Mouse (Mus musculus): ENCODE results near the gene Olfr691. TPM values are rescaled to one million over a fixed set of nuclear protein-coding genes. Genes with fewer than 3 reads are reported as not detected.

The Olfr691 gene
- polyA plus RNA-seq (2017; shearing (Covaris generic)): not detected

DNA sequence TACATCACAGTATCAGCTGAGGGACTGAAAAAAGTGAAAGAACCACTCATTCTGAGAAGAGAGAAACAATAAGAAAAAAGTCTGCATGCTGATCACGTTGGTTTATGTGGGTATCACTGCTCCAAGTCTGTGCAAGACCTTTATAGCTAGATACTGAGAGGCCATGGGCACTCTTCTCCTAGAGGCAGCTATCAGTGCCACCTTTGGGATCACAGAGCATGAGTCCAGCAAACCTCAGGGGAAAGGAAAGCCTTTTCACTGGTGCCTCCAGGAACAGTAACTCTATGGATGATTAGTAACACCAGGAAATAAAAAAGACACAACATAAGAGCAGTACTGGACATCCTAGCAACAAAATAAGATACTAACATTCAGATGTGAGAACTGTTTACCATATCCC lies at the start of gene Olfr691:
TSS of gene Olfr691 (minus strand) at position 101 of the 400 bp plus-strand sequence.

GRCm38 (mm10) chr7:105374866-105375265 lies 32.8 kb upstream of the Olfr691 start, which contains the start of gene Gm5901:
Gene Gm5901 (plus strand): TSS chr7:105375038.

GRCm38 (mm10) chr7:105367930-105368329 lies 25.9 kb upstream of the Olfr691 start, which contains the start of gene Olfr692:
Gene Olfr692 (plus strand): TSS chr7:105368230.

DNA sequence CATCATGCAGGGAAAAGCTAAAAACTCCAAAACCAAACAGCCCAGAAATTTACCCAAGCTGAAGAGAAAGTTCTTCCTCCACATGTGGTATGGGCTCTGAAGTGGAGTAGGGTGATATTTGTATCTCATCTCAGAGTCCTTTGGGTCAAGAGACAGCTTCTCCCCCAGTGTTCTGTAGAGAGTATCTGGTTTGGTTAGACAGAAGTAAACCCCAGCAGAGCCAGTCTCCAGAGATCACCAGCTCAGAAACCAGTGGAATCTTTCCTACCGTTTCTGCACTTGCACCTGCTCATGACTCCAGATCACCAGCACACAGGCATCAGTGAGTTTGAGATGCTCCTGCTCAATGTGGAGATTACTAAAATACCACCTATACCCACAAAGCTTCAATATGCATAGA lies 8.1 kb downstream of the Olfr691 start, which contains the start of gene Olfr690:
TSS of gene Olfr690 (minus strand) at position 101 of the 400 bp plus-strand sequence.

GRCm38 (mm10) chr7:105310865-105311264 lies 31.2 kb downstream of the Olfr691 start, which contains the start of gene Olfr689:
Gene Olfr689 (plus strand): TSS chr7:105311165.

DNA sequence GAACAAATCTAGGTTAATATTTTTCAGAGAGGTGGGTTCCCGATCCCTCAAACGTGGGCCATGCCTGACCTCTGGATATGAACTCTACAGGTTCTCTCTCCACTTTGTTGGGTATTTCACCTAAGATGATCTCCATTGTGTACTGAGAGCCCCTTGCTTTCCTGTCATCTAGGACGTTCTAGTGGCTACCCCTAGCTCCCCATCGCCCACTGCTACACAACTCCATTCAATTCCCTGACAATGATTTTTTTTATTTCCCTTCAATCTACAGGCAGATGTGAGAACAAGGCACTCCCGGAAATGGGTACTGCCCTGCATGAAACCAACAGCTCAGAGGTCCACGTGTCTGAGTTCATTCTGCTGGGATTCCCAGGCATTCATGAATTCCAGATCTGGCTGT lies 54.3 kb downstream of the Olfr691 start, which contains the start of gene Olfr688:
TSS of gene Olfr688 (plus strand) at position 301 of the 400 bp plus-strand sequence.

Other genes with a start within 250 kb of the Olfr691 start
- gene Olfr680-ps1, start 249.5 kb downstream of the Olfr691 start, polyA plus RNA-seq (2017; shearing (Covaris generic)): not detected
- gene Olfr681, start 225.4 kb downstream of the Olfr691 start, polyA plus RNA-seq (2017; shearing (Covaris generic)): not detected
- not detected for gene Olfr683, start 195.3 kb downstream of the Olfr691 start, polyA plus RNA-seq (2017; shearing (Covaris generic))
- not detected for gene Olfr684, start 178.6 kb downstream of the Olfr691 start, polyA plus RNA-seq (2017; shearing (Covaris generic))
- gene Olfr685, start 156.3 kb downstream of the Olfr691 start, polyA plus RNA-seq (2017; shearing (Covaris generic)): not detected
- gene Olfr686, start 134.8 kb downstream of the Olfr691 start, polyA plus RNA-seq (2017; shearing (Covaris generic)): not detected
- gene Olfr688, start 54.2 kb downstream of the Olfr691 start, polyA plus RNA-seq (2017; shearing (Covaris generic)): not detected
- 0.09 TPM for gene Olfr689, start 31.1 kb downstream of the Olfr691 start, polyA plus RNA-seq (2017; shearing (Covaris generic))
- gene Olfr690, start 8.2 kb downstream of the Olfr691 start, polyA plus RNA-seq (2017; shearing (Covaris generic)): not detected
- not detected for gene Olfr692, start 26.0 kb upstream of the Olfr691 start, polyA plus RNA-seq (2017; shearing (Covaris generic))
- not detected for gene Gm5901, start 32.8 kb upstream of the Olfr691 start, polyA plus RNA-seq (2017; shearing (Covaris generic))
- 26.9 TPM for gene Fam160a2, start 57.8 kb upstream of the Olfr691 start, polyA plus RNA-seq (2017; shearing (Covaris generic))
- not detected for gene Cnga4, start 62.3 kb upstream of the Olfr691 start, polyA plus RNA-seq (2017; shearing (Covaris generic))
- gene Cckbr, start 83.5 kb upstream of the Olfr691 start, polyA plus RNA-seq (2017; shearing (Covaris generic)): not detected
- gene Cavin3, start 140.0 kb upstream of the Olfr691 start, polyA plus RNA-seq (2017; shearing (Covaris generic)): not detected
- gene Smpd1, start 212.1 kb upstream of the Olfr691 start, polyA plus RNA-seq (2017; shearing (Covaris generic)): 47.9 TPM
- gene Apbb1, start 239.4 kb upstream of the Olfr691 start, polyA plus RNA-seq (2017; shearing (Covaris generic)): 5.6 TPM

Data from CD4-positive, CD25-positive, alpha-beta regulatory T cell, adult 9 weeks (primary cell).